Mouse (Mus musculus) midbrain, embryonic 13.5 days (tissue): Measurements from ENCODE around the gene S100a7a. TPM values are rescaled to one million over a fixed set of nuclear protein-coding genes. Genes with fewer than 3 reads are reported as not detected.

ENCODE experiments used
- ATAC-seq: fragments of 200-750 bp; cut with Nextera tagmentation; 2 replicates; pipeline ENCODE4 v1.8.0; 2017; ENCODE audit warnings: mild to moderate bottlenecking, moderate TSS enrichment, moderate library complexity
- H3K27ac ChIP-seq: fragments of 300-500 bp; sonication (generic); 2 replicates; pipeline ENCODE4 v1.5.1; 2015; ENCODE audit warnings: inconsistent platforms, mild to moderate bottlenecking, moderate library complexity
- H3K27me3 ChIP-seq: fragments of 300-500 bp; sonication (generic); 2 replicates; pipeline ENCODE4 v1.6.1; 2015; ENCODE audit warnings: mild to moderate bottlenecking, inconsistent platforms
- H3K36me3 ChIP-seq: fragments of 300-500 bp; sonication (generic); 2 replicates; pipeline ENCODE4 v1.6.1; 2015; ENCODE audit warnings: mild to moderate bottlenecking, inconsistent platforms
- H3K4me1 ChIP-seq: fragments of 300-500 bp; sonication (generic); replicated peaks from 2 replicates; pipeline ENCODE4 v1.6.1; 2015; ENCODE audit warnings: inconsistent platforms
- H3K4me2 ChIP-seq: fragments of 300-500 bp; sonication (generic); replicated peaks from 2 replicates; pipeline ENCODE4 v1.6.1; 2015; ENCODE audit warnings: moderate library complexity, mild to moderate bottlenecking, inconsistent platforms
- H3K4me3 ChIP-seq: fragments of 300-500 bp; sonication (generic); replicated peaks from 2 replicates; pipeline ENCODE4 v1.5.1; 2015; ENCODE audit warnings: mild to moderate bottlenecking, inconsistent platforms
- H3K9ac ChIP-seq: fragments of 300-500 bp; sonication (generic); replicated peaks from 2 replicates; pipeline ENCODE4 v1.6.1; 2015; ENCODE audit warnings: mild to moderate bottlenecking, inconsistent platforms
- H3K9me3 ChIP-seq: fragments of 300-500 bp; sonication (generic); 2 replicates; pipeline ENCODE4 v1.6.1; 2016; ENCODE audit warnings: mild to moderate bottlenecking, inconsistent platforms
- WGBS: fragments of 180-500 bp; shearing (Covaris S2); methylation state at CpG from one replicate; pipeline ENCODE4 v1.1.7; 2015; 5-methylcytosine and 5-hydroxymethylcytosine counted together
- polyA plus RNA-seq: library from polyadenylated mRNA; unstranded; fragments of >200 nt; fragmentation: Nextera tagmentation; extraction: Ambion mirVana; gene quantifications from 2 replicates; pipeline ENCODE4 v1.2.1, GENCODE M21; 2015

S100a7a gene
- polyA plus RNA-seq, 1 experiment from 2014 or later = not detected

- no peak within 1 kb of the TSS for H3K4me2 ChIP-seq
- no peak within 1 kb of the TSS for H3K4me3 ChIP-seq
- no peaks in the 10 kb centered on the region for H3K27me3 ChIP-seq
- H3K4me1 ChIP-seq = no peaks in the 10 kb centered on the region
- no peak for ATAC-seq
- H3K9ac ChIP-seq = no peak within 1 kb of the TSS
- no peak within 1 kb of the TSS for H3K27ac ChIP-seq
- no peaks in the 10 kb centered on the region for H3K9me3 ChIP-seq
- WGBS = 84% methylated on average over 8 of the region's 8 CpGs
- H3K36me3 ChIP-seq = no peaks in the 10 kb centered on the region
Observed at GRCm38 (mm10) chr3:90668846-90669245, 15.0 kb downstream of the S100a7a start, which contains the start of gene S100a8. S100a8 (plus strand) TSS chr3:90668978.

GRCm38 (mm10) chr3:90678656-90679055 lies 24.8 kb downstream of the S100a7a start:
- 68% methylated on average over 3 of the region's 3 CpGs for WGBS
- H3K4me2 ChIP-seq = no peak overlapping the region

GRCm38 (mm10) chr3:90683929-90684328 lies 30.1 kb downstream of the S100a7a start:
- Histone ChIP-seq H3K9ac (no peak overlapping the region), H3K27me3 (no peaks in the 10 kb centered on the region), H3K4me1 (no peaks in the 10 kb centered on the region), H3K27ac (no peak overlapping the region), H3K4me2 (no peak overlapping the region), H3K9me3 (no peaks in the 10 kb centered on the region), H3K36me3 (no peaks in the 10 kb centered on the region), H3K4me3 (no peak overlapping the region)
- no peak for ATAC-seq
- 93% methylated on average over 3 of the region's 3 CpGs for WGBS

More at GRCm38 (mm10) chr3:90678656-90679055, 24.8 kb downstream of the S100a7a start:
- no peaks in the 10 kb centered on the region for H3K4me1 ChIP-seq
- no peaks in the 10 kb centered on the region for H3K9me3 ChIP-seq
- no peak overlapping the region for H3K9ac ChIP-seq
- no peak for ATAC-seq
- H3K36me3 ChIP-seq = no peaks in the 10 kb centered on the region
- H3K4me3 ChIP-seq = no peak overlapping the region
- H3K27me3 ChIP-seq = no peaks in the 10 kb centered on the region
- H3K27ac ChIP-seq = no peak overlapping the region

- no peak overlapping the region for H3K4me3 ChIP-seq
- H3K4me2 ChIP-seq = no peak overlapping the region
- WGBS = 85% methylated on average over 2 of the region's 2 CpGs
- H3K9ac ChIP-seq = no peak overlapping the region
- no peaks in the 10 kb centered on the region for H3K36me3 ChIP-seq
- no peaks in the 10 kb centered on the region for H3K9me3 ChIP-seq
- H3K27ac ChIP-seq = no peak overlapping the region
- H3K27me3 ChIP-seq = no peaks in the 10 kb centered on the region
- ATAC-seq = no peak
- no peaks in the 10 kb centered on the region for H3K4me1 ChIP-seq
Observed at GRCm38 (mm10) chr3:90686835-90687234, 33.0 kb downstream of the S100a7a start.

GRCm38 (mm10) chr3:90693496-90693895 lies 39.7 kb downstream of the S100a7a start:
- no peak for ATAC-seq
- no peaks in the 10 kb centered on the region for H3K36me3 ChIP-seq
- H3K4me3 ChIP-seq = no peak overlapping the region
- H3K4me1 ChIP-seq = no peaks in the 10 kb centered on the region
- no peak overlapping the region for H3K9ac ChIP-seq
- 82% methylated on average over 2 of the region's 2 CpGs for WGBS
- no peaks in the 10 kb centered on the region for H3K9me3 ChIP-seq
- H3K27me3 ChIP-seq = no peaks in the 10 kb centered on the region
- H3K4me2 ChIP-seq = no peak overlapping the region
- H3K27ac ChIP-seq = no peak overlapping the region

- WGBS = 69% methylated on average over 3 of the region's 3 CpGs
- ATAC-seq = no peak
- no peaks in the 10 kb centered on the region for H3K36me3 ChIP-seq
- H3K4me1 ChIP-seq = no peaks in the 10 kb centered on the region
- no peaks in the 10 kb centered on the region for H3K9me3 ChIP-seq
- no peaks in the 10 kb centered on the region for H3K27me3 ChIP-seq
- no peak within 1 kb of the TSS for H3K9ac ChIP-seq
- H3K4me3 ChIP-seq = no peak within 1 kb of the TSS
- no peak within 1 kb of the TSS for H3K27ac ChIP-seq
- no peak within 1 kb of the TSS for H3K4me2 ChIP-seq
Observed at GRCm38 (mm10) chr3:90695613-90696012, 41.8 kb downstream of the S100a7a start, which contains the start of gene S100a9. S100a9 (minus strand) TSS chr3:90695721.

- 88% methylated on average over 2 of the region's 2 CpGs for WGBS
- Histone ChIP-seq H3K36me3 (no peaks in the 10 kb centered on the region), H3K9me3 (no peaks in the 10 kb centered on the region)
Observed at GRCm38 (mm10) chr3:90702244-90702643, 48.4 kb downstream of the S100a7a start.

More at GRCm38 (mm10) chr3:90702244-90702643, 48.4 kb downstream of the S100a7a start:
- Histone ChIP-seq H3K9ac (no peak overlapping the region), H3K4me3 (no peak overlapping the region), H3K27me3 (no peaks in the 10 kb centered on the region), H3K27ac (no peak overlapping the region), H3K4me1 (no peaks in the 10 kb centered on the region), H3K4me2 (no peak overlapping the region)
- ATAC-seq = no peak

Other genes starting within 250 kb of the S100a7a start
- gene Ints3, start 220.4 kb upstream of the S100a7a start, polyA plus RNA-seq = 29.1 and 32.6 TPM in 2 replicates
- gene Npr1, start 188.2 kb upstream of the S100a7a start, polyA plus RNA-seq = 1.8 and 2.4 TPM in 2 replicates
- 343 and 361 TPM in 2 replicates for gene Ilf2, start 177.9 kb upstream of the S100a7a start, polyA plus RNA-seq
- 87.9 and 89.1 TPM in 2 replicates for gene Snapin, start 163.0 kb upstream of the S100a7a start, polyA plus RNA-seq
- 205 and 212 TPM in 2 replicates for gene Chtop, start 144.5 kb upstream of the S100a7a start, polyA plus RNA-seq
- gene S100a1, start 139.6 kb upstream of the S100a7a start, polyA plus RNA-seq = 4.7 and 6.9 TPM in 2 replicates
- gene S100a13, start 139.6 kb upstream of the S100a7a start, polyA plus RNA-seq = 7.7 and 9.9 TPM in 2 replicates
- not detected in 2 replicates for gene S100a14, start 127.2 kb upstream of the S100a7a start, polyA plus RNA-seq
- 33.7 and 39.5 TPM in 2 replicates for gene S100a16, start 116.8 kb upstream of the S100a7a start, polyA plus RNA-seq
- gene S100a3, start 93.4 kb upstream of the S100a7a start, polyA plus RNA-seq = not detected in 2 replicates
- gene S100a2, start 63.8 kb upstream of the S100a7a start, polyA plus RNA-seq = not detected in 2 replicates
- not detected in 2 replicates for gene Gm42674, start 52.1 kb upstream of the S100a7a start, polyA plus RNA-seq
- 0.83 and 1.1 TPM in 2 replicates for gene S100a4, start 50.2 kb upstream of the S100a7a start, polyA plus RNA-seq
- gene S100a5, start 45.5 kb upstream of the S100a7a start, polyA plus RNA-seq = not detected in 2 replicates
- gene S100a6, start 41.1 kb upstream of the S100a7a start, polyA plus RNA-seq = 19.7 and 25.0 TPM in 2 replicates
- gene S100a8, start 15.0 kb downstream of the S100a7a start, polyA plus RNA-seq = 2.8 and 4.7 TPM in 2 replicates
- 2.4 and 2.7 TPM in 2 replicates for gene S100a9, start 41.7 kb downstream of the S100a7a start, polyA plus RNA-seq
- not detected in 2 replicates for gene Pglyrp4, start 72.9 kb downstream of the S100a7a start, polyA plus RNA-seq
- not detected in 2 replicates for gene Gm5849, start 123.9 kb downstream of the S100a7a start, polyA plus RNA-seq